Mouse (Mus musculus): ENCODE results near the gene Borcs6. TPM values are rescaled to one million over a fixed set of nuclear protein-coding genes. Genes with fewer than 3 reads are reported as not detected.

Gene Borcs6
- polyA plus RNA-seq, 1 experiment from 2014 or later, result 7.2 TPM

DNA sequence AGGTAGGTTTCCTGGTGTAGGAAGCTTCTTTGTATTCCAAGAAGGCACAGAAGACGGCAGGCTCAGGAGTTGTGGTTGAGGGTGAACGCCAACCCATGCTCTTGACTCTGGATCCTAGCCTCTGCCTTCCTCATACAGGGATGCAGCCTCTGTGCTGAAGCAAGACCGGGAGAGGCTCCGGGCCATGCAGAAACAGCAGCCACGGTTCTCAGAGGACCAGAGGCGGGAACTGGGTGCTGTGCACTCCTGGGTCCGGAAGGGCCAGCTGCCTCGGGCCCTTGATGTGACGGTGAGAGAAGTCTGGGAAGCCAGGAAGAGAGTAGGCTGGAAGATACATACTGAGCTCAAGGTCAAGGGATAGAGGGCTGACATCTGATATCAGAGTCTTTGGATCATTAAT lies 48.7 kb downstream of the Borcs6 start:
- H3K9ac ChIP-seq (ENCODE audit: low read length), result no peak overlapping the region
- WGBS, result 89% methylated on average over 9 of the region's 9 CpGs
- peaks cover 11% of the 10 kb centered on the region; the same call in 1 of the 2 replicates for H3K4me1 ChIP-seq (replicated peaks; ENCODE audit: control insufficient read depth, insufficient read depth, low read length)
- H3K9me3 ChIP-seq (ENCODE audit: control insufficient read depth, low read length), result no peaks in the 10 kb centered on the region
- no peak overlapping the region for H3K27ac ChIP-seq (ENCODE audit: low read length)
- H3K4me3 ChIP-seq (ENCODE audit: low read length), result no peak overlapping the region
- H3K4me2 ChIP-seq (ENCODE audit: low read depth, low read length), result no peak overlapping the region
- no peaks in the 10 kb centered on the region for H3K27me3 ChIP-seq (ENCODE audit: control insufficient read depth, insufficient read depth, low read depth, low read length)
- ATAC-seq (ENCODE audit: low read depth), result no peak
- H3K36me3 ChIP-seq (ENCODE audit: control insufficient read depth, insufficient read depth, low read length), result peaks cover 57% of the 10 kb centered on the region

DNA sequence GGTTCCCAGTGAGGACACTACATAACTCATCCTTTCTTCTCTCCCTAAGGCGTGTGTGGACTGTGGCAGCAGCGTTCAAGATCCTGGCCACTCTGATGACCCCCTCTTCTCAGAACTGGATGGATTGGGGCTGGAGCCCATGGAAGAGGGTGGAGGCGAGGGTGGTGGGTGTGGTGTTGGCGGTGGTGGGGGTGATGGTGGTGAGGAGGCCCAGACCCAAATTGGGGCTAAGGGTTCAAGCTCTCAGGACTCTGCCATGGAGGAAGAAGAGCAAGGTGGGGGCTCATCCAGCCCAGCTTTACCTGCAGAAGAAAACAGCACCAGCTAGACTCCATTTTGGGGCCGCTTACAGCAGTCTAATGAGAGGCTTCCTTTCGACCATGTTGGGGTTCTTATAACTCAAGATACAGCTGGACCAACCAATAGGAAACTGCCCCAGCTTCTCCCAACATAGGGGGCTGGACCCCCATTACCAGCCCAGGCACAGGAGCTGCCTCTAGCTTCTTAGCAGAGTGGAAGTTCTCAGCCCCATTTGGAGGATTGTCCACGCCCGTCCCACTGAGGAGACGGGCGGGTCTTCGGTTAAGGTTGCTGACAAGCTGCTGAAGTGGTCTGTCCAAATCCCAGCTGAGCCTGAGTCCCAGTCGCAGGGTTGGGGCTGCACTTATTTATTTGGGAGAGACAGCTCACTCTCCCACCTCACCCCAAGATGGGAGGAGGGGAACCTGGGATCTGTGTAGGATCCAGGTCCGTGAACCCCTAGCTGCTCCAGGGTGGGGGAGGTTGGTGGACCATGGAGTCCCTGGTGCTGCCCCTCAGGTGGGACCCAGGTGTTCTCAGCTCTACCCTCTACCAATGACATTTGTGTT lies 49.7 kb downstream of the Borcs6 start:
- H3K27ac ChIP-seq (ENCODE audit: low read length), result no peak overlapping the region
- WGBS, result 81% methylated on average over 13 of the region's 13 CpGs
- H3K9me3 ChIP-seq (ENCODE audit: control insufficient read depth, low read length), result no peaks in the 10 kb centered on the region
- H3K36me3 ChIP-seq (ENCODE audit: control insufficient read depth, insufficient read depth, low read length), result peaks cover 46% of the 10 kb centered on the region
- no peak for ATAC-seq (ENCODE audit: low read depth)
- no peaks in the 10 kb centered on the region for H3K27me3 ChIP-seq (ENCODE audit: control insufficient read depth, insufficient read depth, low read depth, low read length)
- H3K4me1 ChIP-seq (replicated peaks; ENCODE audit: control insufficient read depth, insufficient read depth, low read length), result peaks cover 11% of the 10 kb centered on the region; the same call in 1 of the 2 replicates
- H3K4me3 ChIP-seq (ENCODE audit: low read length), result no peak overlapping the region
- no peak overlapping the region for H3K9ac ChIP-seq (ENCODE audit: low read length)
- no peak overlapping the region for H3K4me2 ChIP-seq (ENCODE audit: low read depth, low read length)

- no peaks in the 10 kb centered on the region for H3K9me3 ChIP-seq (ENCODE audit: control insufficient read depth, low read length)
- H3K9ac ChIP-seq (ENCODE audit: low read length), result peak overlapping the region; percentile 64
- ATAC-seq (ENCODE audit: low read depth), result peak; percentile 81
- peak overlapping the region; percentile 65 for H3K4me2 ChIP-seq (ENCODE audit: low read depth, low read length)
- WGBS, result under 1% methylated on average over 29 of the region's 30 CpGs
- H3K4me3 ChIP-seq (ENCODE audit: low read length), result peak overlapping the region; percentile 55
- peak overlapping the region; percentile 45; the same call in 1 of the 2 replicates for H3K27ac ChIP-seq (ENCODE audit: low read length)
- H3K36me3 ChIP-seq (ENCODE audit: control insufficient read depth, insufficient read depth, low read length), result peaks cover 34% of the 10 kb centered on the region
- H3K4me1 ChIP-seq (replicated peaks; ENCODE audit: control insufficient read depth, insufficient read depth, low read length), result peaks cover 11% of the 10 kb centered on the region; the same call in 1 of the 2 replicates
- H3K27me3 ChIP-seq (ENCODE audit: control insufficient read depth, insufficient read depth, low read depth, low read length), result no peaks in the 10 kb centered on the region
These were observed 51.0 kb downstream of the Borcs6 start for GRCm38 (mm10) chr11:69110319-69111046.

Other genes with a start within 250 kb of the Borcs6 start
- gene Ndel1, start 187.9 kb upstream of the Borcs6 start, polyA plus RNA-seq (2015; fragmentation: Nextera tagmentation; extraction: Ambion mirVana), result 73.5 and 83.8 TPM in 2 replicates
- 0.06 and 0.13 TPM in 2 replicates for gene Rnf222, start 171.2 kb upstream of the Borcs6 start, polyA plus RNA-seq (2015; fragmentation: Nextera tagmentation; extraction: Ambion mirVana)
- gene Rpl26, start 158.1 kb upstream of the Borcs6 start, polyA plus RNA-seq (2015; fragmentation: Nextera tagmentation; extraction: Ambion mirVana), result 880 and 951 TPM in 2 replicates
- not detected in 2 replicates for gene Odf4, start 132.6 kb upstream of the Borcs6 start, polyA plus RNA-seq (2015; fragmentation: Nextera tagmentation; extraction: Ambion mirVana)
- gene Arhgef15, start 102.2 kb upstream of the Borcs6 start, polyA plus RNA-seq (2015; fragmentation: Nextera tagmentation; extraction: Ambion mirVana), result 28.3 and 28.9 TPM in 2 replicates
- 2.9 and 3.3 TPM in 2 replicates for gene Slc25a35, start 91.6 kb upstream of the Borcs6 start, polyA plus RNA-seq (2015; fragmentation: Nextera tagmentation; extraction: Ambion mirVana)
- 36.7 and 40.3 TPM in 2 replicates for gene Rangrf, start 84.5 kb upstream of the Borcs6 start, polyA plus RNA-seq (2015; fragmentation: Nextera tagmentation; extraction: Ambion mirVana)
- 26.2 and 27.0 TPM in 2 replicates for gene Pfas, start 51.3 kb upstream of the Borcs6 start, polyA plus RNA-seq (2015; fragmentation: Nextera tagmentation; extraction: Ambion mirVana)
- gene Ctc1, start 43.8 kb upstream of the Borcs6 start, polyA plus RNA-seq (2015; fragmentation: Nextera tagmentation; extraction: Ambion mirVana), result 47.6 and 53.3 TPM in 2 replicates
- 183 and 189 TPM in 2 replicates for gene Aurkb, start 14.1 kb upstream of the Borcs6 start, polyA plus RNA-seq (2015; fragmentation: Nextera tagmentation; extraction: Ambion mirVana)
- 101 and 104 TPM in 2 replicates for gene Tmem107, start 11.1 kb downstream of the Borcs6 start, polyA plus RNA-seq (2015; fragmentation: Nextera tagmentation; extraction: Ambion mirVana)
- gene Vamp2, start 28.8 kb downstream of the Borcs6 start, polyA plus RNA-seq (2015; fragmentation: Nextera tagmentation; extraction: Ambion mirVana), result 80.6 and 85.2 TPM in 2 replicates
- 31.1 and 32.4 TPM in 2 replicates for gene Per1, start 35.5 kb downstream of the Borcs6 start, polyA plus RNA-seq (2015; fragmentation: Nextera tagmentation; extraction: Ambion mirVana)
- gene Hes7, start 60.7 kb downstream of the Borcs6 start, polyA plus RNA-seq (2015; fragmentation: Nextera tagmentation; extraction: Ambion mirVana), result 0.38 and 0.43 TPM in 2 replicates
- gene 9130213A22Rik, start 62.9 kb downstream of the Borcs6 start, polyA plus RNA-seq (2015; fragmentation: Nextera tagmentation; extraction: Ambion mirVana), result 0.36 and 0.44 TPM in 2 replicates
- gene Aloxe3, start 66.2 kb downstream of the Borcs6 start, polyA plus RNA-seq (2015; fragmentation: Nextera tagmentation; extraction: Ambion mirVana), result 0.24 and 0.31 TPM in 2 replicates
- gene Alox12b, start 97.3 kb downstream of the Borcs6 start, polyA plus RNA-seq (2015; fragmentation: Nextera tagmentation; extraction: Ambion mirVana), result 0.33 TPM in 1 of 2 replicates, not detected in the other
- 0.43 and 0.44 TPM in 2 replicates for gene Alox8, start 138.1 kb downstream of the Borcs6 start, polyA plus RNA-seq (2015; fragmentation: Nextera tagmentation; extraction: Ambion mirVana)
- gene Gucy2e, start 177.3 kb downstream of the Borcs6 start, polyA plus RNA-seq (2015; fragmentation: Nextera tagmentation; extraction: Ambion mirVana), result 0.10 TPM in 2 replicates